ENCODE assay signal across 12 mouse cellular contexts in genomic region chr9:60407374-60407773, GRCm38 (mm10).
DNase-seq lines count a peak whose midpoint lies in the region; ATAC-seq lines count a peak whose summit lies in the region.
"Had no signal": no experiment of that assay in that cellular context is flagged by ENCODE, and none has a peak within 500 bp of the region (broad histone marks: within the 10 kb centered on the region; RNA-seq: fewer than 3 reads in every experiment).

No protein-coding gene starts in this region.

- peak; percentile 30 for DNase-seq in adrenal gland, postnatal 14 days
- DNase-seq in adrenal gland, adult 18-20 months (ENCODE audit: low spot score in 2 of 2), result no peak
- no peak for DNase-seq in hindbrain, embryonic 11.5 days (ENCODE audit: low spot score)
- DNase-seq in brain, adult 2 months (ENCODE audit: low read depth, low spot score), result peak; percentile 46
- no peak for DNase-seq in ovary, adult 18-20 months (ENCODE audit: low spot score)
- DNase-seq: kidney, postnatal 14 days; retina, postnatal 1 day; thymus, postnatal 4 days had no signal

- H3K27me3 ChIP-seq in hindbrain, embryonic 15.5 days, result no peaks in the 10 kb centered on the region
- no peaks in the 10 kb centered on the region for H3K27me3 ChIP-seq in hindbrain, embryonic 11.5 days (ENCODE audit: control insufficient read depth, insufficient read depth, low read length)
- no peaks in the 10 kb centered on the region for H3K27me3 ChIP-seq in hindbrain, embryonic 16.5 days (replicated peaks; ENCODE audit: control insufficient read depth, insufficient read depth, low read length)
- H3K27me3 ChIP-seq: embryonic facial prominence, embryonic 12.5 days had no signal

- H3K4me1 ChIP-seq in hindbrain, embryonic 15.5 days (replicated peaks), result peaks cover 5% of the 10 kb centered on the region; the same call in 1 of the 2 replicates
- H3K4me1 ChIP-seq in hindbrain, embryonic 11.5 days (replicated peaks; ENCODE audit: control insufficient read depth, insufficient read depth, low read length), result no peaks in the 10 kb centered on the region
- H3K4me1 ChIP-seq in hindbrain, embryonic 16.5 days (ENCODE audit: control insufficient read depth, insufficient read depth, low read depth, low read length), result peaks cover 6% of the 10 kb centered on the region; the same call in 1 of the 2 replicates

- WGBS in hindbrain, embryonic 15.5 days, result 28% methylated on average over 1 of the region's 1 CpGs
- 27% methylated on average over 1 of the region's 1 CpGs for WGBS in hindbrain, embryonic 11.5 days
- WGBS in hindbrain, embryonic 16.5 days, result 29% methylated on average over 1 of the region's 1 CpGs

- no peak overlapping the region for H3K27ac ChIP-seq in hindbrain, embryonic 15.5 days (replicated peaks)
- no peak overlapping the region for H3K27ac ChIP-seq in hindbrain, embryonic 11.5 days (ENCODE audit: low read depth, low read length)
- H3K27ac ChIP-seq in hindbrain, embryonic 16.5 days (ENCODE audit: low read depth, low read length), result no peak overlapping the region
- H3K27ac ChIP-seq: embryonic facial prominence, embryonic 12.5 days had no signal

- H3K9me3 ChIP-seq in hindbrain, embryonic 15.5 days, result no peaks in the 10 kb centered on the region
- H3K9me3 ChIP-seq in hindbrain, embryonic 11.5 days (ENCODE audit: control insufficient read depth, low read length), result no peaks in the 10 kb centered on the region
- H3K9me3 ChIP-seq in hindbrain, embryonic 16.5 days (ENCODE audit: control insufficient read depth, low read length), result no peaks in the 10 kb centered on the region
- H3K9me3 ChIP-seq: embryonic facial prominence, embryonic 12.5 days had no signal

- H3K36me3 ChIP-seq in hindbrain, embryonic 15.5 days, result no peaks in the 10 kb centered on the region
- no peaks in the 10 kb centered on the region for H3K36me3 ChIP-seq in hindbrain, embryonic 11.5 days (ENCODE audit: control insufficient read depth, insufficient read depth, low read length)
- no peaks in the 10 kb centered on the region for H3K36me3 ChIP-seq in hindbrain, embryonic 16.5 days (ENCODE audit: control insufficient read depth, insufficient read depth, low read length)
- H3K36me3 ChIP-seq: embryonic facial prominence, embryonic 12.5 days had no signal

- H3K4me3 ChIP-seq in hindbrain, embryonic 15.5 days, result no peak overlapping the region
- no peak overlapping the region for H3K4me3 ChIP-seq in hindbrain, embryonic 11.5 days (ENCODE audit: low read depth, low read length)
- H3K4me3 ChIP-seq in hindbrain, embryonic 16.5 days (ENCODE audit: low read length), result no peak overlapping the region
- H3K4me3 ChIP-seq: embryonic facial prominence, embryonic 12.5 days had no signal

- no peak overlapping the region for H3K9ac ChIP-seq in hindbrain, embryonic 15.5 days
- no peak overlapping the region for H3K9ac ChIP-seq in hindbrain, embryonic 11.5 days (ENCODE audit: low read depth, low read length)
- no peak overlapping the region for H3K9ac ChIP-seq in hindbrain, embryonic 16.5 days (ENCODE audit: low read depth, low read length)
- H3K9ac ChIP-seq: embryonic facial prominence, embryonic 12.5 days had no signal

- H3K4me2 ChIP-seq in hindbrain, embryonic 15.5 days, result no peak overlapping the region
- no peak overlapping the region for H3K4me2 ChIP-seq in hindbrain, embryonic 11.5 days (replicated peaks; ENCODE audit: low read depth, low read length)
- H3K4me2 ChIP-seq in hindbrain, embryonic 16.5 days (ENCODE audit: low read length), result no peak overlapping the region
- H3K4me2 ChIP-seq: embryonic facial prominence, embryonic 12.5 days had no signal

- peak; percentile 42; the same call in 1 of the 2 replicates for ATAC-seq in hindbrain, embryonic 15.5 days (ENCODE audit: low FRiP score, low read depth)
- ATAC-seq in hindbrain, embryonic 11.5 days (ENCODE audit: low FRiP score), result no peak
- ATAC-seq in hindbrain, embryonic 16.5 days, result peak; percentile 52
- ATAC-seq in megakaryocyte, adult 5-6 weeks (ENCODE audit: poor library complexity, severe bottlenecking), result no peak

Comparison
In these comparisons a context has a peak if more than half of its experiments do, and no peak if none do; other contexts are left out.
1. DNase-seq: peak in adrenal gland, postnatal 14 days (single experiment) and brain, adult 2 months (single experiment); none in adrenal gland, adult 18-20 months (0 of 2), hindbrain, embryonic 11.5 days (single experiment) and ovary, adult 18-20 months (single experiment).
2. ATAC-seq: peak in hindbrain, embryonic 15.5 days (single experiment) and hindbrain, embryonic 16.5 days (single experiment); none in hindbrain, embryonic 11.5 days (single experiment) and megakaryocyte, adult 5-6 weeks (single experiment).